Mouse (Mus musculus) kidney, embryonic 14.5 days (tissue): ENCODE data around the gene Uap1. TPM values are rescaled to one million over a fixed set of nuclear protein-coding genes. Genes with fewer than 3 reads are reported as not detected.

Source experiments
- ATAC-seq: fragments of 200-750 bp; cut with Nextera tagmentation; 2 replicates; pipeline ENCODE4 v1.8.0; 2017; ENCODE audit warnings: moderate number of reproducible peaks, mild to moderate bottlenecking, moderate TSS enrichment, moderate library complexity; ENCODE audit not compliant: low FRiP score, low TSS enrichment
- H3K27ac ChIP-seq: fragments of 300-500 bp; sonication (generic); 2 replicates; pipeline ENCODE4 v1.5.1; 2014; ENCODE audit warnings: low read depth, mild to moderate bottlenecking, low read length, moderate library complexity, mixed read lengths
- H3K27me3 ChIP-seq: fragments of 300-500 bp; sonication (generic); 2 replicates; pipeline ENCODE4 v1.6.1; 2014; ENCODE audit warnings: mild to moderate bottlenecking, low read length; ENCODE audit not compliant: control insufficient read depth, insufficient read depth
- H3K36me3 ChIP-seq: fragments of 300-500 bp; sonication (generic); 2 replicates; pipeline ENCODE4 v1.6.1; 2014; ENCODE audit warnings: low read length, mixed read lengths; ENCODE audit not compliant: control insufficient read depth, insufficient read depth
- H3K4me1 ChIP-seq: fragments of 300-500 bp; sonication (generic); 2 replicates; pipeline ENCODE4 v1.6.1; 2014; ENCODE audit warnings: low read length, mixed read lengths; ENCODE audit not compliant: control insufficient read depth, insufficient read depth
- H3K4me2 ChIP-seq: fragments of 300-500 bp; sonication (generic); replicated peaks from 2 replicates; pipeline ENCODE4 v1.6.1; 2014; ENCODE audit warnings: low read depth, mild to moderate bottlenecking, low read length
- H3K4me3 ChIP-seq: fragments of 300-500 bp; sonication (generic); 2 replicates; pipeline ENCODE4 v1.5.1; 2014; ENCODE audit warnings: mild to moderate bottlenecking, low read length
- H3K9ac ChIP-seq: fragments of 300-500 bp; sonication (generic); 2 replicates; pipeline ENCODE4 v1.6.1; 2014; ENCODE audit warnings: low read depth, mild to moderate bottlenecking, low read length, moderate library complexity
- H3K9me3 ChIP-seq: fragments of 300-500 bp; sonication (generic); 2 replicates; pipeline ENCODE4 v1.6.1; 2016; ENCODE audit warnings: low read length; ENCODE audit not compliant: control insufficient read depth
- WGBS: fragments of 180-500 bp; shearing (Covaris S2); extraction: QIAGEN DNeasy Blood & Tissue Kit; methylation state at CpG from one replicate; pipeline ENCODE4 v1.1.7; 2014; 5-methylcytosine and 5-hydroxymethylcytosine counted together
- polyA plus RNA-seq: library from polyadenylated mRNA; unstranded; fragments of >200 nt; fragmentation: Nextera tagmentation; extraction: Ambion mirVana; gene quantifications from 2 replicates; pipeline ENCODE4 v1.2.1, GENCODE M21; 2014

Uap1 gene
- 36.5 and 51.0 TPM in 2 replicates for polyA plus RNA-seq

DNA sequence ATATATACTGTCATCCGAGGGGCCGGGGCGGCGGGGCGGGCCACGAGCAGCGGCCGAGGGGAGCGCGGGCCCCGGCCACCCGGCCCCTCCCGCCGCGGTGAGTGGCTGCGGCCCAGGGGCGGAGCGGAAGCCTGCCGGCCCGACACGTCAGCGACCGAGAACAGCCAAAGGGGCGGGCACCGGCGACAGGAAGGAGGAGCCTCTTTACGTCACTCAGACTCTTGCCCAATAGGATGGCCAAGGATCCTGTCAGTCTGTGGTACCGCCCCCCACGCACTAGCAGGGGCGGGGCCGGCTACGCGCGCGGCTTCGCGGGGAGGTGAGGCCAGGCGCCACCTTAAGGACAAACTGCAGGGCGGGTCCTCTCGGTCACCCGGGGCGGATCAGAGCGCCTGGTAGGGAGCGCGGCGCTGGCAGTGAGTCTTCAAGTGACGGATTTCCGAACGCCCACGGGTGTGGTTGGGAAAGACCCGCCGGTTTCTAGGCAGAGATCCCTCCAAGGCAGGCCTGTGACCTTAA, at the start of gene Uap1:
Gene Uap1, minus strand, starts transcription at position 144 of the 519 bp plus-strand sequence.
- peak; percentile 98 for ATAC-seq
- Histone ChIP-seq H3K9me3 (no peaks in the 10 kb centered on the region), H3K4me1 (peaks cover 11% of the 10 kb centered on the region; the same call in 1 of the 2 replicates), H3K27me3 (no peaks in the 10 kb centered on the region), H3K4me3 (peak within 1 kb of the TSS; percentile 86), H3K36me3 (no peaks in the 10 kb centered on the region), H3K27ac (peak within 1 kb of the TSS; percentile 85), H3K9ac (peak within 1 kb of the TSS; percentile 85), H3K4me2 (peak within 1 kb of the TSS; percentile 79)
- 0% methylated on average over 52 of the region's 52 CpGs for WGBS

DNA sequence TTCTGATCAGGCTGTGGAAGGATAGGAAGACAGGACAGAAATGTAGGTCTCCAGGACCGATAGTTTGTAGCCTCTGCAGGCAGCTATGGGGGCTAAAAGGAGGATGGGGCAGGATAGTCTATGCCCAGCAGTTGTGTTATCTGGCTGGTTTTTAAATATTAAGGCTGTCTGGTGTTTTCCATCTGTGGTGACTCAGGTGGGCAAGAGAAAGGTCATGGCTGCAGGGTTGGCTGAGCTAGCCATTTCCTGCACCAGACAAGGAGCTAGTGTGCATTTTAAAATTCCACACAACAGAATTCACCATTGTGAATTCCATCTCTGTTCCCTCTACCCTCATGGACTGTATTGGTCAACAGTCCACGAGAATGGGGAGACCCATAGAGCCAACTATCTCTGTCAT, 48.5 kb upstream of the Uap1 start:
- H3K4me1 ChIP-seq, result no peaks in the 10 kb centered on the region
- no peak for ATAC-seq
- H3K4me2 ChIP-seq, result no peak overlapping the region
- H3K27me3 ChIP-seq, result no peaks in the 10 kb centered on the region
- no peaks in the 10 kb centered on the region for H3K9me3 ChIP-seq
- no peak overlapping the region for H3K9ac ChIP-seq
- no peak overlapping the region for H3K27ac ChIP-seq
- H3K36me3 ChIP-seq, result no peaks in the 10 kb centered on the region
- no peak overlapping the region for H3K4me3 ChIP-seq
- 86% methylated on average over 2 of the region's 2 CpGs for WGBS

DNA sequence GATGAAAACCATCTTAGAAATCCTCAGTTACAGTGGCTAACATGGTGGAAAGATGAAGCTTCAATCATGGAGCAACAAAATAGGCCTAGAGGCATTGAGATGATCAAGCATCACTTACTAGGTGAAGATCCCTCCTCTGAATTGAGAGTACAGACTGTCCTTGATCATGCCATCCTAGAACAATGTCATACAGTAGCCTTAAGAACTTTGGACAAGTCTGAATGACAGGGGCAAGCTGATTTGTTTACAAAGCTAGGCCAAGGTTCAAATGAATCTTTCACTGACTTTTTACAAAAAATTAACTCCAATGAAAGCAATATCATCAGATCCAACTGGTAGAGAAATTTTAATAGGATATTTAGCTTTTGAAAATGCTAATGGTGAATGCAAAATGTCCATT, 45.6 kb upstream of the Uap1 start:
- Histone ChIP-seq H3K27me3 (no peaks in the 10 kb centered on the region), H3K4me3 (no peak overlapping the region), H3K4me1 (no peaks in the 10 kb centered on the region), H3K9ac (no peak overlapping the region), H3K4me2 (no peak overlapping the region), H3K27ac (no peak overlapping the region), H3K36me3 (no peaks in the 10 kb centered on the region), H3K9me3 (no peaks in the 10 kb centered on the region)
- no peak for ATAC-seq

DNA sequence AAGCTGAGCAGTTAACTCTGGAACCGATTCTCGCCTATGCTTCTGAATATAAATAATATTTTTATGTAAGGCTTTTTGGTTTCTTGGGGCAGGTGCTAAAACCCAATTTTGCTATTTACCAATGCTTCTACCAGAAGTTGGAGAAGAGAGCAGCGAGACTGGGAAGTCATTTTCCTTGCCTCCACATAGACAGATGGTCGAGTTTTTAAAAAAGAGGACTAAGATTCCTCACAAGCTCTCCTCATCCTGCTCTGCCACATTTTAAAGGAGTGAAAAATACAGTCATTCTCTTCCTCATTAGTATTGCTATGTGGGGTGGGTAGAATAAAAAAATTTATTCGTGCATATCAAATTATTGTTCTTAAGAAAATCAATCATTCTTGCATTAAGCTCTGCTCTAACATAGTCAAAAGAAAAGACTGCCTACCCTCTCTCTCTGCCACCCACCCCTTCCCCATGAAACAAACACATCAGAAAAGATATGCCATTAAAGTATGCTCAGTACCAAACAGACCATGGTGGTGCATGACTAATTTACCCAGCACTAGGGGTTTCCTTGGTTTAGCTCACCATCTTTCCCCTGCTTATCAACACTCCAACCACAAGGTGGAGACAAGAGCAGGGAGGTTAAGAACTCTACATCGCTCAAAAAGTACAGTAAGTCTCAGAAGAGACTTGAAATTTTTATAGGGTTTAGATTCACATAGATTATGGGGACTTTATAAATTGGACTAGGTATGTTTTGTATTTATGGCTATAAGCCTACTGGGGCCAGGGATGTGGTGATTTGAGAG, 43.5 kb upstream of the Uap1 start:
- Histone ChIP-seq H3K4me1 (peaks cover 6% of the 10 kb centered on the region; the same call in 1 of the 2 replicates), H3K4me2 (no peak overlapping the region), H3K27me3 (no peaks in the 10 kb centered on the region), H3K27ac (no peak overlapping the region), H3K36me3 (no peaks in the 10 kb centered on the region), H3K9ac (no peak overlapping the region), H3K4me3 (no peak overlapping the region), H3K9me3 (no peaks in the 10 kb centered on the region)
- WGBS, result 78% methylated on average over 6 of the region's 6 CpGs
- ATAC-seq, result no peak

DNA sequence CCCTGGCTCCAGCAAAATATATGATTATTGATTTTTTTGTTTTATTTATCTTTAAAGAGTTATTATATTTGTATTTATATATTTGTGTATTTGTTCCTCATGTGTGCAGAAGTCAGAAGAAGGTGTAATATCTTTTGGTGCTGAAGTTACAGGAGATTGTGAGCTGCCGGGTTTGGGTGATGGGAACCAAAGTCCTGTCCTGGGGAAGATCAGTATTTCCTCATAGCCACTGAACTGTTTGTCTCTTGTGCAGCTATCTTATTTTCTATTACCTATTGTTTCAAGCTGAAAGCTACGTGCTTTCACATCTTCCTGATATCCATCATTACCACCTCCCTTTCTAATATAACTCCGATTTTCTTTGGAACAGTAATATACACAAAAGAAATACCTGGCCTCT, 40.8 kb upstream of the Uap1 start:
- no peaks in the 10 kb centered on the region for H3K27me3 ChIP-seq
- WGBS, result 71% methylated on average over 3 of the region's 3 CpGs

DNA sequence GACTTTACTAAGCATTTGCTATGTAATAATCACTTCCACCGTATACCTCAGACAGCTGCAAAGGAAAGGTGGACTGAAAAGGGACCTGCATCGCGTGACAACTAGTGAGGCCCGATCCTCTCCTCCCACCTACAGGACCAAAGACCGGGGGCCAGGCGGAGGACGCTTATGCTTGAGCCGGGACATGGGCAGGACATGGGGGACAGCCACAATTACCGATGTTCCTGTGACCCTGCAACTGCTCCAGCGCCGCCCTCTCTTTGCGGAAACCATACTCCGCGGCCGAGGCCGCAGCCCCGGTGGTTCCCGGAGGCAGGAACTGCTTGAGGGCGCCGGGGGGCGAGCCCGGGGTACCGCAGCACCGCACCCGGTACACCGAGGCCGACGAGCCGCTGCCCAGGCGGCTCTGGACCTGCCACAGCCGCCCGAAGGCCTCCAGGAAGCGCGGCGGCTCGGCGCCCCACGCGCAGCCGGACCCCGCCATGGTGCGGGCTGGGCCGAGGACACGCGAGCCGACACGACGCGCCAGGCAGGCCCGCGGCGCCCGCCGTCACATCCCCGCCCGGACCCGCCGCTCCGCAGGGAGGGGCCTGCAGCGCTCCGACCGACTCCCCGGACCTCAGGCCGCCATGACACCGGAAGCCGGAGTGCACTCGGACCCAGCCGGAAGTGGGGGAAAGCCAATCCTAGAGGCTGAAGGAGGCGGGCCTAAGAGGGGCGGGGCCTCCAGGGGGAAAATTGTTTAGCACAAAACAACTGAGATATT, 40.2 kb upstream of the Uap1 start, which contains the start of gene Uhmk1:
Gene Uhmk1, minus strand, starts transcription at position 641 of the 766 bp plus-strand sequence.
- peak; percentile 99 for ATAC-seq
- peak within 1 kb of the TSS; percentile 71; the same call in 1 of the 2 replicates for H3K27ac ChIP-seq
- no peaks in the 10 kb centered on the region for H3K9me3 ChIP-seq
- H3K4me2 ChIP-seq, result peak within 1 kb of the TSS; percentile 75
- peak within 1 kb of the TSS; percentile 87 for H3K4me3 ChIP-seq
- no peaks in the 10 kb centered on the region for H3K27me3 ChIP-seq
- WGBS, result under 1% methylated on average over 53 of the region's 70 CpGs
- H3K9ac ChIP-seq, result peak within 1 kb of the TSS; percentile 96
- peaks cover 6% of the 10 kb centered on the region; the same call in 1 of the 2 replicates for H3K4me1 ChIP-seq
- H3K36me3 ChIP-seq, result peaks cover 20% of the 10 kb centered on the region

More for the DNA sequence above, 40.8 kb upstream of the Uap1 start:
- Histone ChIP-seq H3K4me2 (no peak overlapping the region), H3K4me3 (peak overlapping the region; percentile 87), H3K36me3 (peaks cover 16% of the 10 kb centered on the region), H3K4me1 (peaks cover 6% of the 10 kb centered on the region; the same call in 1 of the 2 replicates), H3K9ac (no peak overlapping the region), H3K9me3 (no peaks in the 10 kb centered on the region), H3K27ac (no peak overlapping the region)
- ATAC-seq, result no peak

DNA sequence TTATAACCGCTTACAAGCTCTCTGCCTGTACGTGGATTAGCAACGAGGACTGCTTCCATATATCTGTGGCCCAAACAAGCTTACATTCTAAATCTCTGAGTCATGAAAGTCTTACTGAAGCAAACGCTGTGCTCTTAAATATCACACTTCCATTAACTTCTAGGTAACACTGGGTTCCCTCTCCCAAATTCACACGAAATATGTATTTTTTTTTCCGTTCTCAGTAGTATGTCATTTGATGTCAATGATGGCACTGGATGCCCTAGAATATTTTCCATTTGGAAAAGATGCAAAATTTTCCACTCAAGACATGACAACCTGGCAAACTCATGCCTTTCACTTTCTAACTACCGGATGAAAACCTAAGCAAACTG, 39.6 kb upstream of the Uap1 start:
- WGBS, result 37% methylated on average over 7 of the region's 7 CpGs
- H3K27ac ChIP-seq, result no peak overlapping the region; the same call in 1 of the 2 replicates
- H3K4me1 ChIP-seq, result peaks cover 6% of the 10 kb centered on the region; the same call in 1 of the 2 replicates
- peak overlapping the region; percentile 75 for H3K4me2 ChIP-seq
- H3K9ac ChIP-seq, result peak overlapping the region; percentile 96; the same call in 1 of the 2 replicates
- peak overlapping the region; percentile 87 for H3K4me3 ChIP-seq
- no peak for ATAC-seq
- no peaks in the 10 kb centered on the region for H3K9me3 ChIP-seq
- no peaks in the 10 kb centered on the region for H3K27me3 ChIP-seq
- H3K36me3 ChIP-seq, result peaks cover 26% of the 10 kb centered on the region

DNA sequence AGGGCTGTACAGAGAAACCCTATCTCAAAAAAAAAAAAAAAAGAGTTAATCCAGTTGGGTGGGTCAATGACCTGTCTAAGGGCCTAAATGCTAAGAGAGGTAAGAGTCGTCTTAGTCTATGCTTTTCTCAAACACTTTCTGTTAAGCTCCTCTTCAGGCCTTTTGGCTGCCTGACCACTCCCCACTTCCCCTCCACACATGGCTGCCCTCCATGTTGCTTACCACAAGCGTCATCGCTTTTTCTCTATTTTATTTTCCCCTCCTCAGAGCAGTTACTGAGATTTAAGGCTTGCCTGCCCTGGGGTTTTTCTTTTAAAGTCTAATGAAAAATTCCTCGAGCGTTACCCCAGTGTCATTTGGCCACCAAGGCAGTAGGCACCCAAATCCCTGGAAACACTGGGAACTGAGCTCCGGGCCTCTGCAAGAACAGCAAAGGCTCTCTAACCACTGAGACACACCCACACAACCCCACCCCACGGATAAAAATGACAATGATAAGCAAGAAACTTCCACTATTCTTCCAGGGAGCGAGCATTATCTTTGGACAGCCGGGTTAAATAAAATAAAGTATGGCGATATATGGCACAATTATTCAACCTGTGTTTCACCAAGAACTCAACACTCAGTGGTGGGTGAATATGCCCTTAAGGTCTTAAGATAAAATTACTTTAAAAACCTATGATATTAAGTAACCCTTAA, 38.6 kb upstream of the Uap1 start:
- 84% methylated on average over 10 of the region's 10 CpGs for WGBS
- H3K9ac ChIP-seq, result no peak overlapping the region
- peaks cover 6% of the 10 kb centered on the region; the same call in 1 of the 2 replicates for H3K4me1 ChIP-seq
- no peak overlapping the region for H3K4me3 ChIP-seq
- peaks cover 34% of the 10 kb centered on the region for H3K36me3 ChIP-seq
- H3K4me2 ChIP-seq, result no peak overlapping the region
- H3K27me3 ChIP-seq, result no peaks in the 10 kb centered on the region
- no peaks in the 10 kb centered on the region for H3K9me3 ChIP-seq
- H3K27ac ChIP-seq, result no peak overlapping the region
- ATAC-seq, result no peak
